Mouse (Mus musculus) G1E-ER4 (cell line): ENCODE data around the gene Zbtb7b. TPM values are rescaled to one million over a fixed set of nuclear protein-coding genes. Genes with fewer than 3 reads are reported as not detected.

Source experiments
- GATA1 ChIP-seq: IDR thresholded peaks from one replicate; pipeline ENCODE4 v1.8.0; 2012; ENCODE audit warnings: low read length, inconsistent platforms
- polyA plus RNA-seq: library from polyadenylated mRNA; stranded (reverse); fragments of >175 nt; gene quantifications from 2 replicates; pipeline ENCODE4 v1.2.3, GENCODE M21; 2012

Zbtb7b gene
- polyA plus RNA-seq, 1 experiment: 39.3 TPM

GRCm38 (mm10) chr3:89396654-89397005 is 2.1 kb upstream of the Zbtb7b start:
- no peak for TF ChIP-seq GATA1

- TF ChIP-seq GATA1: no peak
Observed at GRCm38 (mm10) chr3:89395806-89396653, 1.5 kb upstream of the Zbtb7b start.

- no peak for TF ChIP-seq GATA1
Observed at GRCm38 (mm10) chr3:89395419-89395805, 836 bp upstream of the Zbtb7b start.

- no peak for TF ChIP-seq GATA1
Observed at GRCm38 (mm10) chr3:89394894-89395256, 299 bp upstream of the Zbtb7b start.

GRCm38 (mm10) chr3:89393605-89394004 is 971 bp downstream of the Zbtb7b start:
- no peak for TF ChIP-seq GATA1

GRCm38 (mm10) chr3:89392871-89393311 is 1.7 kb downstream of the Zbtb7b start:
- TF ChIP-seq GATA1: no peak

GRCm38 (mm10) chr3:89391663-89392511 is 2.7 kb downstream of the Zbtb7b start:
- no peak for TF ChIP-seq GATA1

- no peak for TF ChIP-seq GATA1
Observed at GRCm38 (mm10) chr3:89390699-89391662, 3.6 kb downstream of the Zbtb7b start.

- no peak for TF ChIP-seq GATA1
Observed at GRCm38 (mm10) chr3:89390111-89390515, 4.5 kb downstream of the Zbtb7b start.

- no peak for TF ChIP-seq GATA1
Observed at GRCm38 (mm10) chr3:89388901-89389740, 5.5 kb downstream of the Zbtb7b start.

- TF ChIP-seq GATA1: no peak
Observed at GRCm38 (mm10) chr3:89388134-89388881, 6.3 kb downstream of the Zbtb7b start.

GRCm38 (mm10) chr3:89387632-89388031 is 6.9 kb downstream of the Zbtb7b start:
- TF ChIP-seq GATA1: no peak
